Mouse (Mus musculus): ENCODE data around the gene Cd19. TPM values are rescaled to one million over a fixed set of nuclear protein-coding genes. Genes with fewer than 3 reads are reported as not detected.

Cd19 gene
- 0.06 TPM in 1 of 2 replicates, not detected in the other for polyA plus RNA-seq (2015; fragmentation: Nextera tagmentation; extraction: Ambion mirVana)

DNA sequence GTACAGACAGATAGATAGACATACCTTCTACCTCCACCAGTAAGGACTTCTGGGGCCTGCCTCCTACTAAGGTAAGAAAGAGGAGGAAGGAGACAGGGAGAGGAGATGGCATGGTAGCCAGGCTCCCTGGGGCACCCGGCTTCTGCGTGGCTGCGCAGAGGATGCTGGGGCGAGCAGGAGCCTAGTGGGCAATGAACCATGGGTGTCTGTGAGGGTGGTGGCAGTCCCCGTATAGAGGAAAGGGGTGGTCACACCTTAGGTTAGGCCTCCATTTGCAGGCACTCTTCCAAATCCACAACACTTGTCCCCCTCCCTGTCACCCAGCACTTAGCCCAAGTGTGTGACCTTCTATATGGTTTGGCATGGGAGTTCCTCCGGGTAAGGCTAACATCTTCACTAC lies at the start of gene Cd19:
Gene Cd19, minus strand, starts transcription at position 165 of the 400 bp plus-strand sequence.
- Histone ChIP-seq H3K27me3 (peaks cover 14% of the 10 kb centered on the region; the same call in 1 of the 2 replicates), H3K9ac (no peak within 1 kb of the TSS), H3K36me3 (no peaks in the 10 kb centered on the region), H3K4me1 (replicated peaks) (no peaks in the 10 kb centered on the region), H3K4me3 (no peak within 1 kb of the TSS), H3K4me2 (no peak within 1 kb of the TSS), H3K27ac (no peak within 1 kb of the TSS), H3K9me3 (no peaks in the 10 kb centered on the region)
- ATAC-seq (ENCODE audit: low FRiP score) = no peak
- WGBS = 88% methylated on average over 6 of the region's 6 CpGs

- no peak overlapping the region for H3K27ac ChIP-seq
- H3K36me3 ChIP-seq = peaks cover 31% of the 10 kb centered on the region
- H3K9me3 ChIP-seq = no peaks in the 10 kb centered on the region
- no peak for ATAC-seq (ENCODE audit: low FRiP score)
- no peak overlapping the region for H3K4me3 ChIP-seq
- H3K4me1 ChIP-seq (replicated peaks) = no peaks in the 10 kb centered on the region
- H3K9ac ChIP-seq = no peak overlapping the region
- WGBS = 65% methylated on average over 4 of the region's 4 CpGs
- no peak overlapping the region for H3K4me2 ChIP-seq
- 0 out of 2 replicates have a peak, but pooled peaks cover 3% of the 10 kb centered on the region for H3K27me3 ChIP-seq
These were observed 49.4 kb upstream of the Cd19 start for GRCm38 (mm10) chr7:126464121-126464520.

GRCm38 (mm10) chr7:126463547-126463946 lies 48.9 kb upstream of the Cd19 start:
- Histone ChIP-seq H3K4me1 (replicated peaks) (no peaks in the 10 kb centered on the region), H3K4me3 (no peak overlapping the region), H3K27ac (no peak overlapping the region), H3K4me2 (no peak overlapping the region), H3K9ac (no peak overlapping the region), H3K27me3 (0 out of 2 replicates have a peak, but pooled peaks cover 3% of the 10 kb centered on the region), H3K9me3 (no peaks in the 10 kb centered on the region), H3K36me3 (peaks cover 25% of the 10 kb centered on the region)
- ATAC-seq (ENCODE audit: low FRiP score) = no peak
- WGBS = 63% methylated on average over 4 of the region's 4 CpGs

DNA sequence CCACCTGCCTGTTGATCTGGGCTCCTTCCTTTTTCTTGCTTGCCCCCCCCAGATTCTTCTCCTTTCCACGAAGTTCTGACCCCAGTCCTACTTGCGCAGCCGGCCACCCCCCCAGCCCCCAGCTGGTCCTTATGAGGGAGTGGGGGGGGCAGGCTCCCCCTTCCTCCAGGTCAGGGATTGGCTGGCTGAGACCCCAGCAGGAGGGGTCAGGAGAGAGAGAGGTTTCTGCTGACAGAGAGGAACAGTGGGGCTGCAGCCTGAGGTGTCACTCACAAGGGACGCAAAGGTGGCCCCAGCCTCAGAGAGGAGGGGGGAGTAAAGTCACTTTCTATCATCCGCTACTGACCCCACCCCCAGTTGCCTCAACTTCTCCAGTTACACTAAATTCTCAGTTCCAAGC lies 48.3 kb upstream of the Cd19 start, which contains the start of gene Atp2a1:
Gene Atp2a1, minus strand, starts transcription at position 105 of the 400 bp plus-strand sequence.
- Histone ChIP-seq H3K27ac (no peak within 1 kb of the TSS), H3K4me2 (no peak within 1 kb of the TSS), H3K9me3 (no peaks in the 10 kb centered on the region), H3K4me1 (replicated peaks) (no peaks in the 10 kb centered on the region), H3K36me3 (peaks cover 19% of the 10 kb centered on the region), H3K27me3 (0 out of 2 replicates have a peak, but pooled peaks cover 3% of the 10 kb centered on the region), H3K9ac (peak within 1 kb of the TSS; percentile 29; the same call in 1 of the 2 replicates), H3K4me3 (no peak within 1 kb of the TSS)
- no peak for ATAC-seq (ENCODE audit: low FRiP score)
- WGBS = 47% methylated on average over 5 of the region's 5 CpGs

DNA sequence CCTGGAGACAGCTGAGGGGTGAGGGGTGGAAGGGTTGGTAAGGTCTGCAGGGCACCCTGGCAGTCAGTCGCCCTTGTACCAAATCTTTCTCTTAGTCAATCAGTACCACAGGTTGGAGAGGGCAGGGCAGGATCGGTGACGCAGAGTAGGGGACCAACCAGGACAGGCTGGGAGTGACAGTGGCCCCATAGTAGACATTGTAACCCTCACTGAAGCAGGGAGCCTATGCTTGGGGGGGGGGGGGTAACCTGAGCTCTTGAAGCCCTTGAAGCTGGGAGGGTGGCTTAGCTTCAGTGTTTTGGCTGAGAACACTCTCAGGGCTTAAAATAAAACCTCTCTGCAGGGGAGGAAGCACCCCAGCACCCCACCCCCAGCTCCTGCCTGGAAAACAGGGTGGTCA lies 46.9 kb upstream of the Cd19 start:
- no peaks in the 10 kb centered on the region for H3K4me1 ChIP-seq (replicated peaks)
- no peaks in the 10 kb centered on the region for H3K9me3 ChIP-seq
- peaks cover 6% of the 10 kb centered on the region for H3K36me3 ChIP-seq
- H3K4me2 ChIP-seq = no peak overlapping the region
- 71% methylated on average over 3 of the region's 3 CpGs for WGBS
- H3K27ac ChIP-seq = no peak overlapping the region
- H3K9ac ChIP-seq = peak overlapping the region; percentile 29; the same call in 1 of the 2 replicates
- ATAC-seq (ENCODE audit: low FRiP score) = no peak
- 0 out of 2 replicates have a peak, but pooled peaks cover 3% of the 10 kb centered on the region for H3K27me3 ChIP-seq
- no peak overlapping the region for H3K4me3 ChIP-seq

DNA sequence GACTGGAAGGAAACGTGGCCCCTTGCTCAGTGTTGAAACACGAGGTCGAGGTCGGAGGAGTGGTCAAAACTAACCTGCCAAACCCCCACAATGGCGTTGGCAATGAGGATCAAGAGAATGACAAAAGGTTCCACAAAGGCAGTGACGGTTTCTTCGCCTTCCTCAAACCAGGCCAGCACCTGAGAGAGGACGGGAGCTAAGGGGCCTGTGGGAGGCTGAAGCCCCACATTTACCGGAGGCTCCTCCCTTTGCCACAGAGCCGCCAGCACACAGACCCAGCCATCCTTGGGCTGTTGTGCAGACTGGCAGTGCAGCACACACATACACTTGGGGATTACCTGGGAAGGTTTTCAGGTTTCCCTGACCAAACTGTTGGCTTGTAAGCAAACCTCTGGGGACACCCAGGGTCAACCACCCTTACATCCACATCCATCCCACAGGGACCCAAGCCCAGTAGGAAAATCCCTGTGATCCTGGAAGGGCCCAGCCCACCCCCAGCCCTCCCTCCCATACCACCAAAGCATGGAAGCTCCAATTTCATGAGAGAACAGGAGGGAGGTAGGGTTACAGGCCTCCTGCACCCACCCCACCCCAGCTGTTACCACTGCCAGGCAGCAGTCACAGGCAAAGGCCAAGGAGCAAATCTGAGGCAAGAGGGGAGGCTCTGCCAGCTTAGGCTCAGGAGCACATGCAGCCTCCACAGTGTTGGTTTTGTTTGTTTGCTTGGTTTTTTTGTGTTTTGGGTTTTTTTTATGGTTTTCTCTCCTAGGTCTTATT lies 46.1 kb upstream of the Cd19 start:
- Histone ChIP-seq H3K27me3 (0 out of 2 replicates have a peak, but pooled peaks cover 3% of the 10 kb centered on the region), H3K4me1 (replicated peaks) (no peaks in the 10 kb centered on the region), H3K4me2 (no peak overlapping the region), H3K36me3 (no peaks in the 10 kb centered on the region; the same call in 1 of the 2 replicates), H3K9ac (no peak overlapping the region), H3K9me3 (no peaks in the 10 kb centered on the region), H3K27ac (no peak overlapping the region), H3K4me3 (no peak overlapping the region)
- WGBS = 55% methylated on average over 10 of the region's 10 CpGs
- ATAC-seq (ENCODE audit: low FRiP score) = no peak

DNA sequence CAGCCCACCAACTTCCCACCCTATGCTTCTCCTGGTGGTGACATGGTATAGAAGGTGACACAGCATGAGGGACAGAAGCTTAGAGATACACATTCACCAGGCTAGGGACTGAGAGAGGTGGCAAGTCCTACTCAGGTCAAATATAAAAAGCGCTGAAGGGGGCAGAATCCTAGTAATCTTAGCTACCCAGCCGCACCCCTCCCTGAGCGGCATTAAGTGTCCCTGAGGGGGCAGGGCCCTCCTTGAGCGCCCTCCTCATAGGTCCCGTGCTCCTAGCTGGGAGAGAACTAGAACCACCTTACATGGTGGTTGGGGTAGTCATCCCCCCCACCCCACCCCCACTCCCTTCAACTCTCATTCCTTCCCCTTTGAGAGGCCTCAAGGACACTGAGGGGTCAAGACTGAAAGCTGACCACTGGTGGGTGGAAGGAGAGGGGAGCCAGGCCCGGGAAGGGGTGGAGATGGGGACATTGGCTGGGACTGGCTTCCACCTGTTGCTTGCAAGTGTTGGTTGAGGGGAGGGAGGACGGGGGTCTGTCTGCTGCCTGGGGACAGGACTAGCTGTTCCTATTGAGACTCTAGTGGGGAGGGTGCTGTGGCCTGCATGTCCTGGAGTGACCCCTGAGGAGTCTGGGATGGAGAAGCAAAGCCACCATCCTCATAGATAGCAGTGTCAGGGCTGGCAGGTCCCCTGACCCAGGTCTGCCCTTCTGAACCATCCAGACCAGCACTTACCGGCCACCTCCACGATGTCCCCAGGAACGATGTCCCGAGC lies 44.3 kb upstream of the Cd19 start:
- H3K9me3 ChIP-seq = no peaks in the 10 kb centered on the region
- H3K4me3 ChIP-seq = no peak overlapping the region
- 0 out of 2 replicates have a peak, but pooled peaks cover 3% of the 10 kb centered on the region for H3K27me3 ChIP-seq
- no peaks in the 10 kb centered on the region for H3K4me1 ChIP-seq (replicated peaks)
- H3K27ac ChIP-seq = no peak overlapping the region
- no peak for ATAC-seq (ENCODE audit: low FRiP score)
- H3K4me2 ChIP-seq = no peak overlapping the region
- 86% methylated on average over 11 of the region's 11 CpGs for WGBS
- H3K9ac ChIP-seq = no peak overlapping the region
- no peaks in the 10 kb centered on the region for H3K36me3 ChIP-seq

DNA sequence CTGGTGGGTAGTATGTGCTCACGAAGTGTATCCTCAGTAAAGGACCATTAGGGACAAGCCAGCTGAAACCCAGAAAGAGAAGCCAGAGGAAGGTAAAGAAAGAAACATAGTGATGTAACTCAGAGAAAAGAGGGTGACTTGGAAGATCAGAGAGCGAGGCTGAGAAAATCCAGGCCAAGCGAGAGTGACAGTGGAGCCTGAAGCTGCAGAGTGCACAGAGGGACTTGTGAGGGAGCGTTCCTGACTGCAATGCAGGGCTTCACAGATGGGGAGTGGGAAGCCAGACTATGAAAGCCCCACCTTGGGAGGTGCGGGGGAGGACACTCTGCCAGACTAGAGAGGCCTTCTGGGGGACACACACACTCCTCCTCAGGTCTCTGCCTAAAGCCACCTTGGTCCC lies 43.5 kb upstream of the Cd19 start:
- no peaks in the 10 kb centered on the region for H3K36me3 ChIP-seq
- no peak overlapping the region for H3K9ac ChIP-seq
- WGBS = 84% methylated on average over 5 of the region's 5 CpGs
- no peak overlapping the region for H3K4me3 ChIP-seq
- no peak overlapping the region for H3K27ac ChIP-seq
- 0 out of 2 replicates have a peak, but pooled peaks cover 3% of the 10 kb centered on the region for H3K27me3 ChIP-seq
- no peaks in the 10 kb centered on the region for H3K9me3 ChIP-seq
- no peak for ATAC-seq (ENCODE audit: low FRiP score)
- H3K4me1 ChIP-seq (replicated peaks) = no peaks in the 10 kb centered on the region
- H3K4me2 ChIP-seq = no peak overlapping the region

DNA sequence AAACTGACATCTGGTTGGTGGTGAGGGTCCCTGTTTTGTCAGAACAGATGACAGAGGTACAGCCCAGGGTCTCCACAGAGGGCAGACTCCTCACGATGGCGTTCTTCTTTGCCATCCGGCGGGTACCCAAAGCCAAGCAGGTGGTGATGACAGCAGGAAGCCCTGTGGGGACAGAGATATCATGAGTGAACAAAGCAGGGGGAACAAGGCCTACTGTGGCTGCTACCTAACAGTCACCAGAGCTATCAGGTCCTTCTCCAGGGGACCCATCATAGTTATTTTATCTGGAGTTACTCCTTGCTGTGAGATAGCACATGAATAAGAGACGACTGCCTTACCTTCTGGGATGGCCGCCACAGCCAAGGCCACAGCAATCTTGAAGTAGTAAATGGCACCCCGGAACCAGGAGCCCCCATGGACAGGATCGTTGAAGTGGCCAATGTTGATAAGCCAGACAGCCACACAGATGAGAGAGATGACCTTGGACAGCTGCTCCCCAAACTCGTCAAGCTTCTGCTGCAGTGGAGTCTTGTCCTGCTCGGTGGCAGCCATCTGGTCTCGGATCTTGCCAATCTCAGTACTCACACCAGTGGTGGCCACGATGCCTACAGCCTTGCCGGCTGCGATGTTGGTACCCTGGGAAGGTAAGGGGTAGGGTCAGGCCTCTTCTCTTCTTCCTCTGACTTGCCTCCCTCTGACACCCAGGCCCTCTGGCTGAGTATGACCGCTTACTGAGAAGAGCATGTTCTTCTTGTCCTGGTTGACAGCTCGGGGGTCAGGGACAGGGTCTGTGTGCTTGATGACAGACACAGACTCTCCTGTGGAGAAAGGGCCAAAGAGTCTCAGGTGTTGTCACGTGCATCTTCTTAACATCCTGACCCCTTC lies 41.9 kb upstream of the Cd19 start:
- Histone ChIP-seq H3K36me3 (no peaks in the 10 kb centered on the region), H3K27ac (no peak overlapping the region), H3K9me3 (no peaks in the 10 kb centered on the region), H3K4me2 (no peak overlapping the region), H3K9ac (no peak overlapping the region), H3K4me3 (no peak overlapping the region), H3K4me1 (replicated peaks) (no peaks in the 10 kb centered on the region), H3K27me3 (0 out of 2 replicates have a peak, but pooled peaks cover 3% of the 10 kb centered on the region)
- 90% methylated on average over 17 of the region's 17 CpGs for WGBS
- ATAC-seq (ENCODE audit: low FRiP score) = no peak

- no peaks in the 10 kb centered on the region for H3K36me3 ChIP-seq
- ATAC-seq (ENCODE audit: low FRiP score) = no peak
- H3K27me3 ChIP-seq = no peaks in the 10 kb centered on the region
- no peaks in the 10 kb centered on the region for H3K9me3 ChIP-seq
- no peak overlapping the region for H3K4me3 ChIP-seq
- no peak overlapping the region for H3K4me2 ChIP-seq
- 78% methylated on average over 2 of the region's 2 CpGs for WGBS
- H3K9ac ChIP-seq = no peak overlapping the region
- no peak overlapping the region for H3K27ac ChIP-seq
- no peaks in the 10 kb centered on the region for H3K4me1 ChIP-seq (replicated peaks)
These were observed 40.6 kb upstream of the Cd19 start for GRCm38 (mm10) chr7:126455242-126455641.

- no peak for ATAC-seq (ENCODE audit: low FRiP score)
- no peak overlapping the region for H3K4me3 ChIP-seq
- H3K4me1 ChIP-seq (replicated peaks) = no peaks in the 10 kb centered on the region
- no peaks in the 10 kb centered on the region for H3K9me3 ChIP-seq
- no peak overlapping the region for H3K9ac ChIP-seq
- 85% methylated on average over 7 of the region's 7 CpGs for WGBS
- H3K36me3 ChIP-seq = peaks cover 1% of the 10 kb centered on the region
- no peak overlapping the region for H3K4me2 ChIP-seq
- no peak overlapping the region for H3K27ac ChIP-seq
- no peaks in the 10 kb centered on the region for H3K27me3 ChIP-seq
These were observed 39.2 kb upstream of the Cd19 start for GRCm38 (mm10) chr7:126453861-126454260.

All from hindbrain, embryonic 13.5 days (tissue).